Mouse (Mus musculus) megakaryocyte, embryonic 14.5 days (primary cell): ENCODE measurements at regions not wholly inside any gene's neighbourhood (a gene's known extent, or its start where the extent isn't known, plus 50 kb on each side); places are given as distances from the start of the nearest gene placed in this dataset.

Source experiments
- FLI1 ChIP-seq: IDR thresholded peaks from 2 replicates; pipeline ENCODE4 v1.6.1; 2012; ENCODE audit warnings: low read length, inconsistent platforms, mixed read lengths
- GATA1 ChIP-seq: IDR thresholded peaks from 3 replicates; pipeline ENCODE4 v1.6.1; 2012; ENCODE audit warnings: mixed read lengths, low read length, inconsistent platforms, borderline replicate concordance

- TF ChIP-seq FLI1 (no peak), GATA1 (no peak)
These were observed 267.1 kb downstream of the Kcnj2 start for GRCm38 (mm10) chr11:111333021-111333420.
